Mouse (Mus musculus) frontal cortex, postnatal 10 days (tissue): ENCODE results near the gene Hmga1.

Experiments used
- DNase-seq, 2 experiments: peaks; one replicate each; pipeline ENCODE4 v3.0.0; 2022; ENCODE audit warnings: low spot score in 2 of 2, mixed read lengths in 1 of 2

Hmga1 gene

DNA sequence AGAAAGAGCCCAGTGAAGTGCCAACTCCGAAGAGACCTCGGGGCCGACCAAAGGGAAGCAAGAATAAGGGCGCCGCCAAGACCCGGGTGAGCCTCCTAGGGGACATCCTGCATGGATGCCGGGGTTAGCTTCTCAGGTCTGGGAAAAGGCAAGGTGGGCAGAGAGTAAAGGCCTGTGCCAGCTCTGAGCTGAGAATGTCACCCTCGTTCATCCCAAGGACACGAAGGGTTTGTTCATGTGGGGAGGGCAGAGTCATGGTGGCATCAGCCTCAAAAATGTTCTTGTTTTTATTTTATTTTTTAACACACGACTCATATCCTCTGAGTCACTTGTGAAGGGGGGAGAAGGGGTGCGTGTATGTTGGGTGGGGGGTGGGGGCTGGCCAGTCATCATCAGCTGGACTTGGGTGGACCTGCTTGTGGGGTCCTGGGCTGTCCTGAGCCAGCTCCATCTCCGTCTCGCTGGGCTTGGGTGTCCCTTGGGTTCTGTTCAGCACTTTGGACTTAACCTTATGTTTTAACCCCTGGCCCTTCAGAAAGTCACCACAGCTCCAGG is 4.7 kb downstream of the Hmga1 start:
- no peak for DNase-seq

DNA sequence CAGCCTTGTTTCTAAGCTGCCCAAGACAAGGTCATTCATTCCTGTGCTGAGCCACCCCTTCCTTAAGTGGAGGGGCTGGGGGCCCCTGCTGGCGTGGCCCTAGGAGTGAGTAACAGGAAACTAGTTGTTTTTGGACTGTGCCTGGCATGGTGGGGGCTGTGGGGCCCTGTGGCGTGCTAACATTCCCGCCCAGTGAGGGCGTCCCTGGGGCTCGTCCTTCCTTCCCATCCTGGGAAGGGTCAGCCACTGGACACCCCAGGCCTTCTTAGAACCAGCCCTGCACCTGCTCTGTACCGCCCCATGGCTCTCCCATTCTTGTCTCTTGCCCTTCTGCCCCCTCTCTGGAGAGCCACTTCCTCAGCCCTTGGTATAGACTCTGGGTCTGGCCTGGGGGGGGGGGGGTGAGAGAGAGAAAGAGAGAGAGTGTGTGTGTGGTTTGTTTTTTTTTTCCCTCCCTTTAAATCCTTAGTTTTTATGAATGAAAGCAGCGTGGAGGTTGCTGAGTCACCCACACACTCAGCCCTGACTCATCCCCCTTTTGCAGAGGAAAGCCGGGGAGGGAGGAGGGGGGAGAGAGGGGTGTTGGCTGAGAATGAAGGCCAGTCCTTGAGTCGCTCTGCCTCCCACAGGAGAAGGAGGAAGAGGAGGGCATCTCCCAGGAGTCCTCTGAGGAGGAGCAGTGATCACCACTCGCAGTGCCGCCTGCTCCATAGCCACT is 5.7 kb downstream of the Hmga1 start:
- no peak for DNase-seq

DNA sequence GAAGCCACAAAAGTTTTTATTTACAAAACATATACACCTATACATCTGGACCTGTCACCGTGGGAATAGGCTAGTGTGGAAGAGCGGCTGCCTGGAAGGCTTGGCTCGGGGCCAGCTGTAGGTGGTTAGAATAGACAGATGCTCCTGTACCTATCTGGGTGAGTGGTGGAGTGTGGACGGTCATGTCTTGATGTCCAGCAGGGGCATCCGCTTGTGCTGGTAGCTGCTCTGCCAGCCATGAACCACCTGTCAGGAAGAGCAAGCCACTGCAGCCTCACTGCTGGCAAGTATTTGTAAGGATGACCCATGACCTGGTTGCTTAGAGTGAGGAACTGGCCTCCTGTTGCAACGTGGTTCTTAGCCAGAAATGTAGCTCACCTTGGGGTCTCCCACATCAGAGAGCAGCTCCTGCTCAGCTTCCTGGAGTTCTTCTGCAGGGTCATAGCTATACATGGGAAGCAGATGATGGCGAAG is 7.5 kb downstream of the Hmga1 start:
- DNase-seq, result no peak

DNA sequence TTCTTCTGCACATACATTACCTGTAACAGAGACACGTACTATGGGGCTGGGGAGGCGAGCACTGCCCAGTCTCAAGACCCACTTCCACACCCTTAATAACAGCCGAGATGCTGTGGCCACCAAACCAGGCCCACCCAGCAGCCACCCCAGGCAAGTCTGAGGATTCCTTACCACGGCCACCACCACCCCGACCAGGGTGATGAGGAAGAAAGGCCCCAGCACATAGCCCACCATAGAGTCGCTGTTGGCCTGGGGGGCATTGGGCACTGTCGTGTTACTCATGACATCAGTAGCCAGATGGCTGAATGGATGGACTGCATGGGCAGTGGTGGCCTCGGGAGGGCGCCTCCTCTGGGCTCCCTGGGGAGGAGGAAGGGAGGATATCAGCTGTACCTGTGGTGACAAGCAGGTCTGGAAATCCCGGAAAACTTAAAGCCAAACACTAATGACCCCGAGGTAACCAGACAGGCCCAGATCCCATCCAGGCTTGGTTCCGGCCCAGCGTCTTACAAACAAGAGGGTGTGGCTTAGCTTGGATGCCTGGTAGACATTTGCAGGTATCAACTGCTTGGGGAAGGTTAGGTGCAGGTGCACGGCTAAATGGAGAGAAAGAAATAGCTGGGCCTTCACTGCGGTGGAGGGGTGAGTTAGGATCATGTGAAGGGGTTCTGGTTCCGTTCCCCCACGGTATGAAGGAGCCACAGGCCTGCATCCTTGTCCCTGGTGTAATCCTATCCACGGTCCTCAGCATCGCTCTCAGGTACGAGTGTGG is 8.3 kb downstream of the Hmga1 start:
- peak in 1 of 2 experiments; percentile 34 for DNase-seq

DNA sequence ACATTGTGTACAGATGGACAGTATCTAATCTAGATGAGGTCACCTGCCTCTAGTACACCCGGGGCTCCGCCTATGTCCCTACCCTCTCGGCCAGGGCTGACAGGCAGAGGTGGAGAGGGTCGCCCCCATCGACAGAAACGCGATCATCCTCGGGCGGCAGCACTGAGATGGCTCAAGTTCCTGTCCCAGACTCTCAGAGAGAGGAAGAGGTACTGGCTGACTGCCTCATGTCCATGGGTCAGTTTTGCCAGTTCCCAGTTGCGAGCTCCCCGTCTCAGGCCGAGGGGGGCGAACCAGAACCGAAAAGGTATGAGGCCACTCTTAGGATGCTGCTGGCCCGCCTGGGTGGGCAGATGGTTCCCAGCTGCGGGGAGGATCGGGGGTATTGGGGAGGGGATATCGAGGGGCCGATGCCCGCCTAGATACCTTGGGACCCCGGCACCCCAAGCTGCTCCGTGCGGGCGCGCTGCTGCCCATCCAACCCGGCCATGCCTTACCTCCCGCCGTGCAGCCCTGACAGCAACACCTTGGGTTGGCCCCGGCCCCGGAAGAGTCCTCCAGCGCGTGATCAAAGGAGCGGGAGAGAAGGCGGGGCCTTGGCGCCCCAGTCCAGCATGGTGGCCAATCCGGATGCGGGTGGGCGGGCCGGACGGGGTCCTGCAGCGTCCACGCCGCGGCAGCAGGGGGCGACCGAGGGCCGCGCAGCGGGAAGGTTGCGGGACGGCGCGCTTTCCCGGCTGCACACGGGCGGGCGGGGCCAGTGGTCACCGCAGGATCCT is 9.1 kb downstream of the Hmga1 start, which contains the start of gene AI413582:
Gene AI413582, minus strand, starts transcription at position 594 of the 779 bp plus-strand sequence.
- DNase-seq, result peak; percentile 90 to 95

DNA sequence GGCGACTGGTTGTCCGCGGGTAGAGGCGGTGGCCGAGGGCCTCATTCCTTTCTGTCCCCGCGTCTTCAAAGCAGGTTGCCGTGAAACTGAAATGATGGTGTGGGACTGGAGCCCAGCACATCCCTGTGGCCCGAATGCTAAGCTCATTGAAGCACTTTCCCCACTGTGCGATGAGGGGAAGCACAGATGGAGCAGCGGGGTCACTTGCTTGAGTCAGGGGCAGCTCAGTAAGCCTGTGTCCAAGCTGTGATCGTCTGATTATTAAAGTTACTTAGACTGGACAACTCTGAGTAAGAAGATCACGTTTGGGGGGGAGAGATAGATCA is 9.6 kb downstream of the Hmga1 start:
- no peak for DNase-seq

DNA sequence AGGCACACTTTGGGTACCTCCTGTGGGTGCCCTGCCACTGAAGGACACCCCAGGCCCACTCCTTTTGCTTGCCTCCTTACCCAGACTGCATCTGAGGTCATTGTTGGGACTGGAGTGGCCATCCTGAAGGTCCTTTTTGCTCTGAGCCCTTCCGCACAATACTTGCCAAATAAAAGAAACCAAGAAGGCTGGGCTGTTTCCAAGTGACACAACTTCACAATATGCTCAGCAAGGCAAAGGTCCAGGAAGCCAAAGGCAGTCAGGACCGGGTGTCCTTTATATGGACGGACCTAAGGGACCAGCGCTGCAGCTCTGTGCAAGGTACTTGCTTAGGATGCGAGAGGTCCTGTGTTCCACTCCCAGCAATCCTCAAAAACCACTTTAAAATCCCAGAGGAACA is 11.9 kb downstream of the Hmga1 start:
- no peak for DNase-seq

DNA sequence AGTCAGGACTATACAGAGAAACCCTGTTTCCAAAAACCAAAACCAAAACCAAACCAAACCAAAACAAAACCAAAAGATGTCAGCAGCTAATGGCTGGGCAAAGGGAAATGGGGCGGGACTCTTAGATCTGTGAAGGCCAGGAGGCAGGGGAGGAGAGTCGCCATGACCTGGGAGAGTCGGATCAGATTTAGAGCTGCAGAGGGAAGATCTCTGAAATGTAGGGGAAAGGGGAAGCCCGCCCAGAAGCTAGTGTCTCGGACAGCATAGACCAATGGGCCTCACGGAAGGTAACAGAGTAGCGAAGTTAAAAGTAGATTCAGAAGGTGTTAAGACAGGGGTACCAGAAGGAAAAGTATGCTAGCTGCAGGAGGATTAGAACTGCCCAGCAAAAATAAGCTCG is 15.0 kb downstream of the Hmga1 start:
- no peak for DNase-seq

DNA sequence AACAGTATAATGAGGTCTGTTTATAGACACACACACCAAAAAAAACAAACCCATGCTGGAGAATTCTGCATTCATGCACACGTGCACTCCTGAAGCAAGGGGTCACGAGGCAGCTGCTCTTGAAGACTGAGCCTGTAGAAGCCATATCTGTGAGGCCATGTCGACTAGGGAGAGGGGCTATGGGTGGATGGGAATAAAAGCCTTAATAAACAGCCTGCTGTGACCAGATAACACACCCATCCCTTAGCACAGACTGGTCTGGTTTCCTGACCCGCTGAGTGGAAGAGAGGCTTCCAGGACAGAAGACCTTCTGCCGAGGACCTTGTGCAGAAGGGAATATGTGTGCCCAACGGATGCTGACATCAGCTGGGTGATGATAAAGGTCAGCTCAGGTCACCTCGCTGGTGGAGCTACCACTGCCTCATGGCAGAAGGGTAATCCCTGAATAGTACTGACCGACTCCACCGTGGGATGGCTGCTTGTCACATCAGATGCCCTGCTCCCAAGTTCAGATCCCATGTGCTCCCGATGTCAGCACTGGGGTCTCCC is 17.5 kb downstream of the Hmga1 start:
- no peak for DNase-seq

DNA sequence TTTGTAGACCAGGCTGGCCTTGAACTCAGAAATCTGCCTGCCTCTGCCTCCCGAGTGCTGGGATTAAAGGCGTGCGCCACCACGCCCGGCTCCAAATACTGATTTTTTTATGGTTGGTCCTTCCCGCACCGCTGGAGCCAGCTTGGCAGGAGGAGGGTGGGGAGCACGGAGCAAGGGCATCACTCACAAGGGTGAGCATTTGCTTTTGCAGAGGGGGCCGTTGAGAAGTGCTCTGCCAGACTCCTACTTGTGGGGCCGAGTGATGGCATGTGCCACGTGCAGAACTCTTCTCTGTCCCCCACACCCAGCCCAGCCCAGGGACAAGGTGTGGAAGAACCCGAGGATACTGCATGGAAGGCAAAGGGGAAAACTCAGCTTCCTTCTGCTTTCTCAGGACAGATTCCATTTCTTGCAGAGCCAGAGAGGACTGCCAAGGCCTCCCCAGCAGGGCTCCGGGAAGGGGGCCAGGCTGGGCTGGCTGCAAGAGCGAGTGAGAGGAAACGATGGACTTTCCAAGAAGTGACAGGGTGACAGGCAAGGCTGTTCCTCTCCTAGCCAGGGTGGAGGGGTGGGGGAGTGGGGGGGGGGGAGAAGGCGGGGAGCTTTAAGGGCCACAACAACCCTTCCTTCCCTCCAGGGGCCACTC is 18.3 kb downstream of the Hmga1 start:
- peak; percentile 68 to 76 for DNase-seq

DNA sequence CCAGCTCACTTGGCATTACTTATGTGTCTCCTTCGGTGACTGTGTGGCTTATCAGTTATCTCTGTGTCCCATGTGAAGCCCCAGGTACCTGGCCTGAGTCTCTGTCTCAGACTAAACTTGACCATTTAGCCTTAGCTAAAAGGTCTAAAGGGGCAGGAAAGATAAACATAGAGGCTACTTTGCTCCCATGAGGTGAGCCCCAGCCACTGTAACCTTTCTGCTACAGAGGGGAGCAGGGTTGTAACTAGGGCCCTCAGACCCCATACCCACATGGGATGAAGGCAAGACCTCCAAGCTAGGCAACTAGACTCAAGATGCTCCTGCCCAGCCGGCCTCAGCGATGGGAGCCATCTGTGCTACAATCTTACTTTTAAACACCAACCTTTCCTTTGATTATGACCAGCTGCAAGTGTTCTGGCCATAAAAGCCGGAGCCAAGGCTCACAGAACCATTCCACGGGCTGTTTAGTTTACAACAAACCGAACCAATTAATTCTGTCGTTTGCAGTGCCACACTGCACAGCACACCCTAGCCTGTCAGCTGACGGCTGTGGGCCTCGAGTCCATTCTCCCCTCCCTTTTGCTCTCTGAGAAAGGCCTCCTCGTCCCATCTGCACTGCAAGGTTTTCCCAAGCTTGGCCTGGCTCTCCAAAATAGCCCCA is 18.9 kb downstream of the Hmga1 start:
- DNase-seq, result no peak

DNA sequence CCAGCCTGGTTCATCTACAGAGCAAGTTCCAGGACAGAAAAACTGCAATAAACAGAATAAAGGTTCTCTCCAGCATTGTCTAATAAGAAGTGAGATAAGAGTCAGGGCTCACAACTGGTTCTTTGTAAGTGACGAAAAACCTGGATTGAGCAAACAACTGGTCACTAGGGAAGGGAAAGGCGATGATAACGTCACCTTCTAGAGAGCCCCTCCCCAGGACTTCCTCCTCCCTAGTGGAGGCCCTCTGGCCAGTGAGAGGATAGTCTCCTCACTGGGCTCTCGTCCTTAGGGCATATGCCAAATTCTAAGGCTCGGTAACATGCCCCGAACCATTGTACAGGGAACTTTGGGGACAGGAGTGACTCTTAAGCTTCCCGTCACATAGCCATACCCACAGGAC is 19.8 kb downstream of the Hmga1 start:
- DNase-seq, result no peak

DNA sequence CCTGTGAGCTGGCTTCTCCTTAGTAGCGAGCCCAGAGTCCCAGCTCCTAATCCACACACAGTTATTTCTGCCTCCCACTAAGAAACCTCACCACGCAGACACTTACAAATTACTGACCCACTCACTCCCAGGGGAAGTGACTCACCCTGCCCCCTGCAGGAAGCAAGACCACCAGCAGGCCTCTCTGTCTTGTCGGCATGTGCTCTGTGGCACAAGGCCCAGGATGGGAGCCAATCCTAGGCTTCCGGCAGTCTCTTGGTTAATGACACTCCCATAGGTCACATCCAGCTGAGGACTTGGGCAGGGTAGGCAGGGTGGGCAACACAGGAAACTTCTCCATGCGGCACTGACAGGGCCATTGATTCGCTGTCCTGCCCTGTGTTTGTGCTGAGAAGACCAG is 21.2 kb downstream of the Hmga1 start:
- no peak for DNase-seq

DNA sequence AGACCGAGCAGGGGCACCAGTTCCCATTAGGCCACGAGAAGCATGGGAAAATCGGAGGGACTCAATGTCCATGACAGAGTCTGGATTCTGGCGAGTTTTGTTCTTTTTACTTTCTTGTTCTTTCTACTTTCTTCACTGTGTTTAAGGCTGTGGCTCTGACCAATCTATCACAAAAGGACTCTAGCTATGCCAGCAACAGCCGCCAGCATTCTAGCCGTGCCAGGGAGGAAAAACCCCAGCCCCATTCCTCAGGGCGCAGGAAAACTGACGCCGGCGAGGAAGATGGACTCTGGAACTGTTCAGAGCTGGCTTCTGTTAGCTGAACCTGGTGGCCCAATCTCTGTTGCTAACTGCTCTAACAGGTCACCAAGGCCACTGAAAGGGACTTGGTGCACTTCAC is 22.2 kb downstream of the Hmga1 start:
- no peak for DNase-seq

DNA sequence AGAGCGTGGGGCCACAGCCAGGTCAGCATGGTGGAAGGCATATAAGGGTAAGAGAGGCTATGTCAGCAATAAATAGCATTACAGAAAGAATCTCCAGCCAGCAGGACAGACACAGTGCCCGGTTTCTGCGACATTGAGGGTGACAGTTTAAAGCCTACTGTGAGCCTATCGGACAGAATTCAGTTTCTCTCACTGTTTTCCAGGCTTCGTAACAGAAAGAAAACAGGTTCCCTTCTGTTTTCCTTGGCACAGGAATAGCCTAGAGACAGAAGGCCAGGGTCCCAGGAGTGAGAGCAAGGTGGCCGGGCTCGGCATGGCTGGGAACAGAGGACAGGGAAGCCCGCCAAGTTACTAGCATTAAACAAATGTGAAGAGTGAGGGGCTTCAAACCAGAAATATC is 23.5 kb downstream of the Hmga1 start:
- DNase-seq, result no peak

DNA sequence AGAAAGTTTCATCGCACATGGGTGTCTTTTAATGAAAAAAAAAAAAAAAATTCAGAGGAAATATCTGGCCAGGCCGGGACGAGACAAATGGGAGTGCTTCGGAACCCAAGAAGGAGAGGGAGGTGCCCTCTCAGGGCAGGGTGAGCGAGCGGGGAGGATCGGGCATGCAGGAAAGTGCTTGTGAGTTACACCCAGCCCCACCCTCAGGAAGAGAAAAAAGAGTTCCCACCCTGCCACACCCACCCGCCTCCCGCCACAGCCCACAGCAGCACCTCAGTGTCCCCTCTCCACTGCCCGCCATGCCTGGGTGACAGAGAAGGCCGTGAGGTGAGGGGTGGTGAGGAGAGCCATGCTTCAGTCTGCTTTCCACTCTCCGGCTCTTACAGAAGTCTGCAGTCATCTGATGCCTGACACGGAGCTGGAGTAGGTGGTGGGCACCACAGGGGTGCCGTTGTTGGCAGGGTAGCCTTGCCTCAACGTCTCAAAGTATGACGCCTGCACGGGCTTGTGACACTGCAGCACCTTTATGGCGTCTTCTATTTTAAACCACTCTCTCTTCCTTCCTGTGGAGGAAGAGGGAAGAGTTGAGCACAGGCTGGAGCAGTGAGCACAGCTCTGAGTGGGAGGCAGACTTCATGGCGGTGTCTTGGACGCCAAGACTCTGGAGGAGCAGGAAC is 24.2 kb downstream of the Hmga1 start:
- DNase-seq, result no peak

DNA sequence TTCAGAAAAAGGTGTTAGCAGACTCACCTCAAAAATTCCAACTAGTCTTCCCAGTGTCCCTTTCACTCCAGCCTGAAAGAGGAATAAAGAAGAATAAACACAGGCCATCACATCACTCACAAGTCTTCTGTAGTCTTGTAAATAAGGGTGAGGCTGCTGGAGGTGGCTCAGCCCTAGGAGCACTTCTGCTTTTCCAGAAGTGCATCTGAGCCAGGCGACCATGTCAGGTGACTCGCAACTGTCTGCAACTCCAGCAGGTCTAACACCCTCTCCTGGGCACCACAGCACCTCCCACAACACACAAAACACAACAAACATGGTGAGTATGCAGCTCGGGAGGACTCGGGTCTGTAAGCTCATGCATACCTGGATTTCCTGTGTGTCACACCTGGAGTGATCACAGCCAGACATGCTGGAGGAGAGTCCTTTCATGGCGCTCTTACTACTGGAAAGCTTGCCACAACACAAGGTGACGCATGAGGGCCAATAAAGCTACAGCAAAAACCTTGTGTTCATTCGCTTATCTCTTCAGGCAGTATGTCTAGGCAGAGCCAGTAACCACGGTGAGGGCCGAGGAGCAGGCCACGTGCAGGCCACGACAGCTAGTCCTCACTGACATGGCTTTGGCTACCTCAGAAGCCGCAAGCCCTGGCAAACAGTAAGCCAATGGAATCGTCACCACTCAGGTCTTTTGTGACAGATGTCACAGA is 27.0 kb downstream of the Hmga1 start:
- no peak for DNase-seq

DNA sequence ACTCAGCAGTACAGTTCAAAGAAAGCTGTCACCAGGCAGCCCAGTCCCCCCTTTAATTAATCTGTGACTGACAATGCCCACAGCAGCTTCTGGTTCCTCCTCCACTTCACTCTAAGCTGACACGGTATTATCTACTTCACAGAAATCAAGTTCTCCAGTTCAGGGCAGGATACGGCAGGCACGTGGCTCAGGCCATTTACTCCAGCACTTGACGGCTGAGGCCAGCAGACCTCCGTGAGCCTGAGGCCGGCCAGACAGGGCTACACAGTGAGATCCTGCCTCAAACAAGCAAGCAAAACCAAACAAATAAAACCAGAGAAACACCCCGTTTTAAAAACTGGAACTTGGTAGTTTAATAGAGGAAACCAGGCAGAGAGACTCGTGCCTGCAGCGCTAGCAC is 30.4 kb downstream of the Hmga1 start:
- DNase-seq, result no peak

DNA sequence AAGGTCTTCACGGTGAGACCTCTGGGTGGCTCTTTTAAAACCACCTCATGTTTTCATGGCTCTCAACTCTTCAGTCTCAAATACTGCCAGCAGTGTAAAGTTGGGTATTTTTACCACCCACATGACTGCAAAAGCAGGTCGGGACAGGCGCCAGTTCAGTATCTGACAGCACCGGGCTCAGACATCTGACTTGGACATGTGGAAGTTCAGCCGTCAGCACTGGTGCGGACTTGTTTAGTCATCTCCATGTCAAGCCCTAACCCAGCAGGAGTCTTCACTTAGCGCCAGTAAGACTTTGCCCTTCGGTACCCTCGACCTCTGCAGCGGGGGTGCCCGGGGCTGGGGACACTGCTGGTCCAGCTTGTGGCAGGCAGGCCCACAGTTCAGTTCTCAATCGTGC is 31.0 kb downstream of the Hmga1 start:
- no peak for DNase-seq

DNA sequence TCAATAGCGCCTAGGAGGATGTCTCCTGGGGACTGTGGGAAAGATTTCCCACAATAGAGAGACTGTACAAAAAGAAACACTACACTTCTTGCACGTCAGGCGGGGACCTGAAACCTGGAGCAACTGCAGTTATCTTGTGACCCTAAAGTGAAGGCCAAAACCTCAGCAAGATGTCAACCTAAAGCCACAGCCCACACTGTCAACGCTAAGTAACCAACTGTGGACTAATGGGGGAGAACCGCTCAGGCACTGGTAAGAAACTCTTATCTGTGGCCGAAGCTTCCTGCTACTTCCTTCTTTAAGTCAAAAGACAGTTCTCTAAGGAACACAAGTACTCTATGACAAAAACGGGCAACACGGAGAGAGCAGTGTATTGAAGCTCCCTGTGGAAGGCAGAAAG is 31.9 kb downstream of the Hmga1 start:
- DNase-seq, result no peak
